Mouse (Mus musculus): ENCODE measurements around the gene Mtmr2.
A peak's percentile ranks its signal among the peaks of the same experiment; 100 is the strongest.

Gene Mtmr2

DNA sequence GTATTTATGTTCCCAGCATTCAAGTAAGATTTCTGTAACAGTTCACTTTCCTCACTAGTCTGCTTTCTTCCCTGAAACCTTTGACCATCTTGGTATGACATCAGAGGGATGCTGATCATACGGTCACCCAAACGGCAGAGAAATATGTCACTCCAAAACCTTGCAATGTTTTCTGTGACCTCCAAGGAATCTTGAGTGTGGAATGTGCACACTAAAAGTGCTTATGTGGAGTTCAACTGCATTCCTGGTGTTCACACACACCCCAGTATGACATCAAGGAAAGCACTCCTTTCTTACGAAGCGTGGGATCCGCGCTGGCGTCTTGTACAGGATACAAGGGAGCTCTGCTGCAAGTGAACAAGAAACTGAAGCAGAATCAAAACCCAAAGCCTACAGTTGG, 58.6 kb downstream of the Mtmr2 start:
- no peak for DNase-seq (ENCODE audit: low read depth in 1 of 2, low spot score in 2 of 2)

DNA sequence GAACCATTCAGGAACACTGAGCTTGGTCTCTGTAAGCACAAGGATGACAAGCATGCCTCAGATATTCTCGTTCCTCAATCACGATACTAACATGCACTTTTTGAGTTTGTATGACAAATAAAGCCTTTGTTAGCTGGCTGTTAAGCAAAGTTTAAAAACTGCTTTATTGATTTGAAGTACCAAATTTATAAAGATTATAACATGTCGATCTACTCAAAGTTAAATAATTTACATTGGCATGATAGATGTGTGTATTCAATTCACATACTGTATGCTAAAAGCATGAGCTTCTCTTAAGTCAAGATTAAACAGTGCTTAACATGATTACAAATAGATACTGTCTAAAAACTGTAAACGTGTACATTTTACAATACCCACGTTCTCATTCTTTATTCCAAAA, 59.4 kb downstream of the Mtmr2 start:
- DNase-seq (ENCODE audit: low read depth in 1 of 2, low spot score in 2 of 2): no peak

DNA sequence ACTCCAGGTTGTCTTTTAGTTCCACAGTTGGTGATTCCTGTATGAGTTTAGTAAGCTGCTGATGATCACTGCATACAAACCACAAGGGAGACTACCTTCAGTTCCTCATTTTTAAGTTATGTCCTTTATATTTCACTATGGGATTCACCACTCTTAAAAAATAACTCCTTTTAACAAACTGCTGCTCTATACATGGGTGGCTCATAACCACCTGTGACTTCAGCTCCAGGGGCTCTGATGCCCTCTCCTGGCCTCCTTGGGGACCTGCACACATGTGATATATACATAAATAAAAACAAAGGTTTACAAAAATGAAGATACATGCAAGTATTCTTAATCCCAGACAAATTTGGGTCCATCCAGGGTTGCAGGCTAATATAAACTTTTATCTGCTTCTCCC, 61.7 kb downstream of the Mtmr2 start:
- no peak for DNase-seq (ENCODE audit: low read depth in 1 of 2, low spot score in 2 of 2)

DNA sequence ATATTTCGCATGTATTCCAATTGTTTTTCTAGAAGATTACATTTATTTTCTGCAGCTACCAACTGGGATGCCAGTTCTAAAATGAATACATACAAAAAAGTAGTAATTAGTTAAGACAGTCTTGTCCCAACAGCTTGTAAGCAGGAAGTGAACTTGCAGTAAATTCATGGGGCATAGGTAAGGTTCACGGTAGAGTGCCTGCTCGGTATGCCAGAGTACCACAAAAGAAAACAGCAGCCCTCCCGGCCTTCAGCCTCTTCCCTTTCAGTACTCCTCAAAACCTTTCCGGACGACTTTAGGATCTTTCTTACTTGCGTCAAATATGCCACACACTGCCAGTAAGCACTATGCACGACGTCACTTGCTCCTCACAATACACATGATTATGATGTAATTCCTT, 70.2 kb downstream of the Mtmr2 start:
- no peak for DNase-seq (ENCODE audit: low read depth in 1 of 2, low spot score in 2 of 2)

DNA sequence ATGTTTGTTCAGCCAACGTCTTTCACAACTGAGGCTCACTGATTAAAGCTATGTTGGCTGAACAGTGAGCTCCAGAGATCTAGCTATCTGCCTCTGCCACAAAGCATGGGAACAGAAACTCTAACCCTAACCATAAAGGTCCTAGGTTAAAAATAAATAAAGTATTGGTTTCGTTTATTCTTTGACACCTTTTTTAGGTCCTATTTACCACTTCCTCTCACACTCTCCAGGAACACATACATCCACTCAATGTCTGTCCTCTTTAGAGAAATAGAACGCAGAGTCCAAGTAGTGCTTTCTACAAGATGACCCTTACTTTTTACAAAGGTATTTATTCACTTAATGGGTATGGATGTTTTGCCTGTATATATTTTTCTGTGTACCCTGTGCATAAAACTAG, 72.6 kb downstream of the Mtmr2 start:
- DNase-seq (ENCODE audit: low read depth in 1 of 2, low spot score in 2 of 2): no peak

DNA sequence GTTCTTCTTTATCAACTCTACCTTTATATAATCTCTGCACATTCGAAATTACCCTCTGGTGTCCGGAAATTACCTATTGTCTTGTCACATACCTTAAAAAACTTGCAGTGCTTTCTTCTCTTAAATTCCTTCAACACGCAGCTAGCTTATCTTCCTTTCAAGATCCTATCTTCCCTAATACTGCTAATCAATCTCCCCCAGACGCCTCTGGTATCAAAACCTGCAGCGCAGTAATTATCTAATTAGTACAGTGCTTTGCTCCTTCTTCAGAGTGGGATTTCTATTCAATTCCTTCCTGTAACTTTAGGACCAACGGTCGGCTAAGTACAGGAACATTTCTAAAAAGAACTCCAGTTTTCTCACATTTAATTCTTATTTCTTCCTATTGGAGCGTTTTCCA, 77.7 kb downstream of the Mtmr2 start:
- DNase-seq (ENCODE audit: low read depth in 1 of 2, low spot score in 2 of 2): no peak

DNA sequence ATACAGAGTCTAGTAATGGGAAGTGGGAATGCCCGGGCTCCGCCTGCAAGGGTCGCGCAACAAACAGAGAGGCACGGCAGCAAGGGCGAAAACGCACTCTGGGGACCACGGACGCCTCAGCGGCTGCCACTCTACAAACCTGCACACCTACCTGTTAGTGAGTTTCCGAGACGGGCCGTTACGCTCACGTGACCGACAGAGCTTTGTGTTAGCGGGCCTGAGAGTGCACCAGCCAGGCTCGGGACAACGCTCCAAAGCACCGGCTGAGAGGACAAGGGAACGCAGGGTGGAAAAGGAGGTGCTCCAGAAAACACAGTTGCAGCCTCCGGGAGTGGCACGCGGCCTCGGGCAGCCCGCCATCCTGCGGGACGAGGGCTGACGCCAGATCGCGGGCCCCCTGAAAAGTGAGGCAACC, 78.2 kb downstream of the Mtmr2 start:
- no peak for DNase-seq (ENCODE audit: low read depth in 1 of 2, low spot score in 2 of 2)

DNA sequence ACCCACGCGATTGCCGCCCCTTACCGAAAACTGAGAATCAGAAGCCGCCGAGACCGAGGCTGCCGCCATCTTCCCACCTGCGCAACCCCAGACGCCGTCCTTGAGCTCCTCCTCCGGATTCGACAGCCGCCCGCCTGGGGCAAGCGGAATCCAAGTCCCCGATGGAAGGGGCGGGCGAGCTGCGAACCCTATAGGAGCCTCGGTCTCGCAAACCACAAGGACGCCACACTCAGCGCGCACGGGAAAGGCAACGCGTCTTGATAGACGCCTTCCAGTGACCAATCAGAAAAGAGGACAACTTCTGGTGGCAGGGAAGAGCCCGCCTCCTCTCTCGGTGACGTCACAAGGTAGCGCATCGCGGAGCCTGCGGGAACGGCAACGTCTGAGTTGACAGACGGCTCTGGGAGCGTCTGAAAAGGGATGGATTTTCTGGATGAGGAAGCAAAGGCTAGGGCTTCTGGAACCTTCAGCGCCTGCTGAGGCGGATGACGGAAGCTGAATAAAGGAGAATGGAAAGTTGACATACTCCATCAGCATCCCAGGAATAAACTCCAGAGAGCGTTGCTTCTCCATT, 78.7 kb downstream of the Mtmr2 start, which contains the start of gene Cep57:
TSS of gene Cep57 (minus strand) at position 276 of the 574 bp plus-strand sequence.
- DNase-seq (ENCODE audit: low read depth in 1 of 2, low spot score in 2 of 2): peak; percentile 92 to 93

DNA sequence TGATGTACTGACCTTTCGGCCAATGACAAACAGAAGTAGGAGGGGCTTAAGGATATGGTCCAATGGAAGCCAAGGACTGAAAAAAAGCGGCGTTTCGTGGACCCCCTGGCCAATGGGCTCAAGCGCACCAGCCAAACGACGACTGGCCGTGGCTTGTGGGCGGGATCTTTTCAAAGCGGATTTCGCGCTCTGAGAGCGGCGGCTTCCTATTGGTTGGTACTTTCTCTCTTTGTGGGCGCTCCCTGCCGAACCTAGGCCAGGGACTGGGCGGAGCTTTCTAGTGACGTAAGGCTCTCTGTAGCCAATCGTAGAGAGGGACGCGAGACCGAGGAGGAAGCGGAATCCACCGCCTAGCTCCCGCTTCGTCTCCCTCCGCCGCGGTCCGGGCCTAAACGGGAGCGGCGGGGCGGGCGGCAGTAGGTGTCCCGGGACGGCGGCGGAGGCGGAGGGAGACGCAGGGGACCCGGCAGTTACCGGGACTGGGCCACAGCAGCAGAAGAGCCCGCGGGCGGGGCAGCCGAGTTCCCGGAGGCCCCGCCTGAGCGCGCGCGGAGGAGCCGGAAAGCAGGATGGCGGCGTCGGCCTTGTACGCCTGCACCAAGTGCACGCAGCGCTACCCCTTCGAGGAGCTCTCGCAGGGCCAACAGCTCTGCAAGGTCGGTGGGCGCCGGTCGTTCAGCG, 79.3 kb downstream of the Mtmr2 start, which contains the start of gene Fam76b:
TSS of gene Fam76b (plus strand) at position 311 of the 681 bp plus-strand sequence.
- DNase-seq (ENCODE audit: low read depth in 1 of 2, low spot score in 2 of 2): peak; percentile 99

DNA sequence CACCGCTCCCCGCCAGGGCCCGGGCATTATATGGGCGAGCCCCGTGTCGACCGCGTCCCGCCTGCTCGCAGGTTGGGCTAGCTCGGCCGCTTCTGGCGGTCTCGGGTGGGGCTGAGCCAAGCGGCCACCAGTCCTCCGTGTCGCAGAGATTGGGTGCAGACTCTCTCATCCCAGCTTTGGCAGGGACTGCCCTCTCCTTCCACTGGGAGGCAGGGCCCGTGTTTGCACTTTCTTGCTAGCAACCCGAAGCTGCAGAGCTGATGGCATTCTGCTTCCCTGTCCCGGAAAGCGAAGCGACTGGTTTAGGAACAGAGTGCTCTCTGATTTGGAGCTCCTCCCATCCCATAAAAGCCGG, 79.9 kb downstream of the Mtmr2 start:
- no peak for DNase-seq (ENCODE audit: low read depth in 1 of 2, low spot score in 2 of 2)

DNA sequence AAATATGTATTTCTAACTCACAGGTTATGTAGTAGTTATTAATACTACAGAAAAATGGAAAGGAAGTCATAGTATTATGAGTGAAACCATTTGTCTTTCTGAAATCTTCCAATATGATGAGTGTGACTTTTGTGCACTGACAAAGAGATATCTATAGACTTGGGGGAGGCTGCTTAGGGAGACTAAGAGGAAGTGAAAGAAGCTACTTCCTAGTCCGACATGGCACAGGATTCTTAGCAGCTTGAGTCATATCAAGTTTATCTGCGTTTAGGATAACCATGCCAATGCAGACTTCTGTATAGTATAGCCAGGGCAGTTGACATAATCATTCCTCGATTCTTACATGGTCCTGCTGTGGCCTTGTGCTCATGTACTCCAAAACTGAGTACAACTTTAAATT, 87.0 kb downstream of the Mtmr2 start:
- no peak for DNase-seq (ENCODE audit: low read depth in 1 of 2, low spot score in 2 of 2)

DNA sequence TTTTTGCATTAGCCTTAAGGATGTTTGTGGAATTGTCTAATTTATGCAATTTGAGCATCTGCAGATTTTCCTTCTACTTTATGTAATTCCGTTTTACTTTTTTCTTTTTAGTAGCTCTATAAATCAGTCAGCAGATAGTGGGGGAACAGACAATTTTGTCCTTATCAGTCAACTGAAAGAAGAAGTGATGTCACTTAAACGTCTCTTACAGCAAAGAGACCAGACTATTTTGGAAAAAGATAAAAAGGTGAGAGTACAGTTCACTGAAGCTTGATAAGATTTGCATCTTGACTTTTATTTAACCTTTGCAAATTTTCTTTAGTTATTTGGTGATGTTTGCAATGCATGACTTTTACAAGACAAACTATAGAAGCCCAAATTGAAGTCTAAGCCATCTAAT, 88.5 kb downstream of the Mtmr2 start:
- no peak for DNase-seq (ENCODE audit: low read depth in 1 of 2, low spot score in 2 of 2)

DNA sequence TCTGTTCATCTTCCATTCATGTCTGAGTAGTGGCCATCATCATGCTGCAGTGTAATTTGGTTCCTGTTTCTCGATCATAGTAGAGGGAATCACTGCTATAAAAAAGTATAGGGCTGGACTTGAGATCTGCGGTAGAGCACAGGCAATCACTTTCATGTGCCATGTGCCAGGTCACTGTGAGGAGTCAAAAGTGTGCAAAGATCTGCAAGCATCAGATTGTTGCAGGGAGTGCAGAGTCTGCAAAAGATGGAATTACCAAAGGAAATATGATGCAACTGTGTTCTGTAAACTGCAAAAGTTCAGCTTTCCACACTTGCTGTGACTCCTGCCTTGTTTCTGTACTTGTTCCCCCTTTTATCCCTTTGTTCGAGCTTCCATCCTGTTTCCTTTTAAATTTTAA, 99.4 kb downstream of the Mtmr2 start:
- no peak for DNase-seq (ENCODE audit: low read depth in 1 of 2, low spot score in 2 of 2)

DNA sequence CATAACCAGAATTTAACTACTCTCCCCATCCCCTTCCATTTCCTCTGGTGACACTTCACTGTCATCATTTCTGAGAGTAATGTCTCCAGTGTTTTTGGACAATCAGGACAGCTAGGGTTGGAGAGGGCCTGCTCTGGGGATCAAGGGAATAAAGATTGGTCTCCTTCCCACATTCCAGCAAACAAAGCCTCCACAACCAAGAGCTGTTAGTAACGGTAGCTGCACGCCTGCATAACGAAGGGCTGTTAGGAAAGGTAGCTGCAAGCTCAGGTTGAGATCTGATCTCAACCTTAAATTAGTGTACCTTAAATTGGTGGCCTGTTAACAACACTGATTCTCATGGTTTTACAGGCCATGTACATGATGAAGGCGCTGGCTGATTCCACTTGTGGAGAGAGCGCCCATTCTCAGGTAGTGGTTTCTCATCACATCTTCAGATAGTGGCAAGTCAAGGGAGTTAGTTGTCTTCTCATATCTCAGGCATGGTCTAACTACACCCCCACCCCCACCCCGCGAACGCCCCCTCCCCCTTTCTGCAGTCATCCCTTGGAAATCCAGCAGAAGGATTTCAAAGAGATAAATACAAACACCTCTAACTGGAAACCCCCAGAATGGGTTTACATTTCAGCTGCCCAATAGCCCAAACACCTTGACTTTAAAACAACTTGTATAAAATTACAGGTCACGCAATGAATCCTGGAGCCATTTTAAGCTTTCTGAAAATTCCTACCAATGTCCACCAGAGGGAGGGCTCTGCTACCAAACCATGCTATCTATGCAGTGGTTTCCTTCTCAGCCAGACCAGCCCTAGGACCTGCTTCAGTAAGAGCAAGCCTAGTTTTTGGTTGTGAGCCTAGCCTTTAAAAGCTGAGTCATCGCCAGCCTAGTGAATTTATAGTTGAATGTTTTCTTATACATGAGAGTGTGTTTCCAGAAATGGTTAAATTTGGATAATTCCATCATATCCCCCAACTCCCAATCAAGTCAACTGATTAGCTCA, 100.6 kb downstream of the Mtmr2 start:
- no peak for DNase-seq (ENCODE audit: low read depth in 1 of 2, low spot score in 2 of 2)

DNA sequence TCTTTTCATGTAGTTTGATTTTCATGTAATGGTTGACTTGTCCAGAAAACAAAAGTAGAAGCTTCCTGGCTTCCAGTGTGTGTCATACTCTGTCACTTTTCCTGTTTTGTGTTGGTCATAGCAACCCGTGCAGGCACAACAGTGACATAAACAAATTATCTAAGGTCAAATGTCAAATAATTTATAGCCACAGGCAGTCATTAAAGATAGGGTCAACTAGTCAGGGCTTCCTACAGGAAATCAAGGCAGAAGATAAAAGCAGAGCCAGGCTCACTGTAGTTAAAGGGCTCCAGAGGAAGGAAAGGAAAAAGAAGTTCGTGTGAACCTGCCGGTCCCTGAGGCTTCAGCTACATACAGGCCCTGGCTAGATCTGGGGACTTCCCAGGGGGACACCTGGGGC, 105.7 kb downstream of the Mtmr2 start:
- no peak for DNase-seq (ENCODE audit: low read depth in 1 of 2, low spot score in 2 of 2)
